Mouse (Mus musculus): ENCODE measurements around the gene 4930544D05Rik. TPM values are rescaled to one million over a fixed set of nuclear protein-coding genes. Genes with fewer than 3 reads are reported as not detected.

4930544D05Rik gene
- total RNA-seq, 2 experiments from 2014 or later = 0.61 TPM

DNA sequence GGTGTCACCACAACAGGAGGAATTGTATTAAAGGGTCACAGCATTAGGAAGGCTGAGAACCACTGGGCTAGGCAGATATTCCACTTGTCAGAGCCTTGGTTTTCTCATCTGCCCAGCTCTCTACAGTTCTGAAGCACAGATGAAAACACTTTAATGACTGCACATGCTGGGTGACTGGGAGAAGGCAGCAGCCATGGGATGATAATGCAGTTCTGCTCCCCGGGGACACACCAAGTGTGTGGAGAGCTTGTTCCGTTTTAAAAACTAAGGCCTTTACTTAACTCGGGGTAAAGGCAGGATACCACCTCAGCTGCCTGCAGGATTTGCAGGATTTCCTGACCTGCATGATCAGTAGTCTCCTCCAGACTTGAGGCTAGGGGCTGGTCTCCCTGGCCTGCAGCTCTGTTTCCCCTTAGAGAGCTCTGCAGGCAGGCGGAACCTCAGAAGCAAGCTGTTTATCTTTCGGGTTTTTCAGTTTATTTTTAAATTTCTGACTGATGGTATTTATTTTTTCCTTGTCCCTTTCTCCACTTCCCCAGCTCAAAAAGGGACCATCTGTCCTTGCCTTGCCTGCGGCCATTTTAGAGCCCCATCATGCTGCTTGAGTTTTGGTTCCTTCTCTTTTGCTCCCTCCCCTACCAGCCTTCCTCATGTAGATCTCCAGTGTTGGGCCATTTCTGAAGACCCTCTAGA is 32.5 kb upstream of the 4930544D05Rik start:
- no peak for TF ChIP-seq CTCF (IDR thresholded peaks at IDR 0.05)
- intact Hi-C loops (cut with DNase I) = no loop called here
- no peak overlapping the region for H3K4me3 ChIP-seq
- peak overlapping the region; percentile 73 for H3K27ac ChIP-seq
- no peak for DNase-seq (ENCODE audit: extremely low spot score in 1 of 2, low spot score in 2 of 2)

DNA sequence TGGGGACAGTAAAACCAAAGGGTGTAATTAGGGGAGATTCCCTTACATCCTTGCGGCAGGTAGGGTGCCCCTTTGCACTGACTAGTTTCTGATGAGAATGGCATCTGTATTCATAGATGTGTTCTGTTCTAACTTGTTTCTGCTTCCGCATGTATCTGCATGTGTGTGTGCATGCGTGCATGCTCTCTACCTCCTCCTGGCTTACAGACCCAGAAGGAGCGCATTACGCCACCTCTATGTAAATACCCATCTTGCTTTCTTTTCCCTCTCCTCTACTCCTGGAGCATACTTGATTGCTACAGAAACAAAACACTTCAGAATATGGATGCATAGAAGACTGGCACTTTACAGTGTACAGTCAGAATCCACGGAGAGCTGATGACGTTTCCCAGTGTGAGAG is 31.9 kb upstream of the 4930544D05Rik start:
- intact Hi-C loops (cut with DNase I) = loop anchor here (2.0 kb wide), 1 partner anchor 19 kb away; no protein-coding TSS in a partner anchor
- Histone ChIP-seq H3K4me3 (no peak overlapping the region), H3K27ac (peak overlapping the region; percentile 73)
- DNase-seq (ENCODE audit: extremely low spot score in 1 of 2, low spot score in 2 of 2) = no peak
- TF ChIP-seq CTCF (IDR thresholded peaks at IDR 0.05) = no peak; the same call in 1 of the 2 replicates

DNA sequence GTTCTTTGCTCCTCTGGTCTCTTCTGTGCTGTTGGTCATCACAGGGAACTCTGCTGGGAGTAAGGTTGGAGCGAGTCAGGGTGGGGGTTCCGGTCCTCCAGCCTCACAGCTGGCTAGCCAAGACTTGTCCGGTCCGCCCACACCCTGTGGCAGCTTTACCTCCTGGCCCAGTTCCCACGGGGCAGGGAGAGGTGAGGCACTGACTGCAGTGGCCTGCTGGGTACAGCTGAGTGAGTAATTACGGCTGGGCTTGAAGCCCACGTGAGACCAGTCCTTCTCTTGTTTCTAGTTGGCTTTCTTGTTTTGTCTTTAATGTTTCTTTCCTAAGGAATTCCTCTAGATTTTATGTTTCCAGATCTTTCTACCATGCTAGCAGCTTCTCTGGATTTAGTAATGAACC is 30.2 kb upstream of the 4930544D05Rik start:
- Histone ChIP-seq H3K4me3 (no peak overlapping the region), H3K27ac (peak overlapping the region; percentile 73)
- DNase-seq (ENCODE audit: extremely low spot score in 1 of 2, low spot score in 2 of 2) = no peak
- TF ChIP-seq CTCF (IDR thresholded peaks at IDR 0.05) = no peak
- intact Hi-C loops (cut with DNase I) = loop anchor here (2.0 kb wide), 1 partner anchor 21 kb away; no protein-coding TSS in a partner anchor

DNA sequence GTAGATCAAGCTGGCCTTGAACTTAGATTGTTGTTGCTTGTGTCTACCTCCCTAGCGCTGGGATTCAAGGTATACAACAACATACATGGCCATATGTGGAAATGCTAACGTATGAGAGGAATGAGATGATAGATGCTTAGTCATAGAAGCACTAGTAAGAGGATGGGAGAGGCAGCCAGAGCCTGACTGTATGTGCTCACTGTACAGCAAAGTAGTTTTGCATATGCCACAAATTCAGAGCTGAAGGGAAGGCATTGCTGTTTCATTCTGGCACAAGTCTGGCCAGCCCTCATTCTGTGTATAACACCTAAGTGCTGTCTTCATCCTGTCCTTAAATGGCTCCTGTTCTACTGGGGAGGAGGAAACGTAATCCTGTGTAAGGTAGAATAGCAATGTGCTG is 29.4 kb upstream of the 4930544D05Rik start:
- H3K27ac ChIP-seq = peak overlapping the region; percentile 73
- TF ChIP-seq CTCF (IDR thresholded peaks at IDR 0.05) = no peak
- intact Hi-C loops (cut with DNase I) = no loop called here
- H3K4me3 ChIP-seq = no peak overlapping the region
- DNase-seq (ENCODE audit: extremely low spot score in 1 of 2, low spot score in 2 of 2) = no peak

DNA sequence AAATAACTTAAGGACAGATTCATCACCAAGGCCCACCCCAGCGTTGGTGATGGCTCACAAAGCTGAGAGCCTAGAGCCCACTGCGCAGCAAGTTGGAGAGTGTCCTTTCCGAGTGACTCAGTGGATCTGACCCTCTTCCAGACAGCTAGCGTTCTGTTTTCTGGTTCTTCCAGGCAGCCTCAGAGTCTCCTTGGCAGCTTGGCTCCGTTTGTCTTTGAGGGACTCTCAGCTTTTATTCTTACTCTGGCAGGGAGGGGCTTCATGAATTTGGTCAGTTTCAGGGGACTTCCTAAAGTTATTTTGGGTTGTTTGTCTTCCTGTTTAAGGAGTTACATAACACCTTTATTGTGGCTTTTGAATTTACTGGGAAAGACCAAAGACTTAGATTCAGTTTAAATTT is 28.7 kb upstream of the 4930544D05Rik start:
- DNase-seq (ENCODE audit: extremely low spot score in 1 of 2, low spot score in 2 of 2) = no peak
- peak overlapping the region; percentile 73 for H3K27ac ChIP-seq
- TF ChIP-seq CTCF (IDR thresholded peaks at IDR 0.05) = no peak
- intact Hi-C loops (cut with DNase I) = no loop called here
- no peak overlapping the region for H3K4me3 ChIP-seq

DNA sequence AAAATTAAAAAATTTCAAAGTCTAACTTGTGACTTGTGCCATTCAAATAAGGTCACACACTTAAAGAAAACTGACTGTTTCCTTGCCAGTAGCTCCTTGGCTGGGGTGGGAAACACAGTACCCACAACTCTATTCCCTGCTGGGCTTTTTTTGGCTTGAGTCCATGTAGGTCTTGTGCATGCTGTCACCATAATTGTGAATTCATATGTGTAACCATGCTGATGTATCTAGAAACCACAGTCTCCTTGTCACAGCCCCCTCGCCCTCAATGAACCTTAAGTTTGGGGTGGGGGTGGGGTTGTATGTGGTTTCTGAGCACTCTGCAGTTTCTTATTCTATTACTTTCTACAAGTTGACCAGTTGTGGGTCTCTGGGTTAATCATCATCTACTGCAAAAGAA is 23.9 kb upstream of the 4930544D05Rik start:
- Histone ChIP-seq H3K27ac (no peak overlapping the region), H3K4me3 (no peak overlapping the region)
- intact Hi-C loops (cut with DNase I) = no loop called here
- no peak for TF ChIP-seq CTCF (IDR thresholded peaks at IDR 0.05)
- no peak for DNase-seq (ENCODE audit: extremely low spot score in 1 of 2, low spot score in 2 of 2)

DNA sequence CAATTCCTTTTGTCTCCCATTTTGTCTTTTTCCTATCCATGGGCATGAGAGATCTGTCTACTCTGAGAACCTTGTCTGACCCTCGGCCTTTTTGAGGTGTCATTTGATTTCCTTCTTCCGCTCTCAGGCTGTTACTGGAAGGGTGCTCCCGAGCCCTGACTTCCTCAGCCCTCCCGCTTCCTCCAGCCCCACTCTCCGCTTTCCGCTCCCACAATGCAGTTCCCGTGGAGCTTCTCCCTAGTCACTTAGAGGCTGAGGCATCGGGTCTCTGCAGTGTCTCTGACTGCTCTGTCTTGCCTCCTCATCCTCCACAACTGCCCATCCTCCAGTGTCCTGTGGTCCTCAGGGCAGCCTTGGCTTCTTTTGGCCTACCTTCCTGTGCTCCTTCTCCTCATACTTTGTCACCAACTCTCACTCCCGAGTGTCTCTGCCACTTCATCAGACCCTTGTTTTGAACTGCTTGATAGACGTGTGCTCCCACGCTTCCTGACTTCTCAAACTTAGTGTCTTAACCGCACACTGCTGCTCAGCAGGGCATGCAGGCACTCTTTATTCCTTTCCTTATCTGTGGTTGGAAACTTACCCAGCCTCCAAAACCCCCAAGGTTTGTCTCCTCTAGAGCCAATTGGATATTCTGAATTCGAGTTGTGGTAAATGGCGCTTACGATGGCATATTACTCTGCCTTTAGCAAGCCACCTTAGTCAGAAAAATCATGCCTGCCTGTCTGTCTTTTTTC is 21.2 kb upstream of the 4930544D05Rik start:
- intact Hi-C loops (cut with DNase I) = no loop called here
- no peak for TF ChIP-seq CTCF (IDR thresholded peaks at IDR 0.05)
- H3K27ac ChIP-seq = peak overlapping the region; percentile 37
- H3K4me3 ChIP-seq = no peak overlapping the region
- DNase-seq (ENCODE audit: extremely low spot score in 1 of 2, low spot score in 2 of 2) = no peak

DNA sequence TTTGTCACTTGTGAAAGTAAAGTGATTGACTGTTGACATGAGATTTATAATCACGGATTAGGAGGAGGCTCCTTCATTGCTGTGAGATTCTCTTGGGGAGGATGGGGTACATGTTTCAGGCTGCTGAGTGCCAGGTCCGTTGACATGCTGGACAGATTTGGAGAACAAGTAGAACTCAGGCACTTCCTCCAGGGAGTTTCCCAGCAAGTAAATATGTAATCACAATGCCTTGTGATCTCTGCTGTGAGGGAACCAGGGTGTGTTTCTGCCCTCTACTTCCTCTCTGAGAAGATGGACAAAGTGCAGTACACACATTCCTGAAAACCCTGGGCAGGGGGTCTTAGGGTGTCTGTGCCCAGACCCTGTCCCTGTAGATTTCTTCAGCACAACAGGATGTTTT is 20.0 kb upstream of the 4930544D05Rik start:
- DNase-seq (ENCODE audit: extremely low spot score in 1 of 2, low spot score in 2 of 2) = no peak
- intact Hi-C loops (cut with DNase I) = no loop called here
- no peak for TF ChIP-seq CTCF (IDR thresholded peaks at IDR 0.05)
- Histone ChIP-seq H3K4me3 (no peak overlapping the region), H3K27ac (peak overlapping the region; percentile 77)

DNA sequence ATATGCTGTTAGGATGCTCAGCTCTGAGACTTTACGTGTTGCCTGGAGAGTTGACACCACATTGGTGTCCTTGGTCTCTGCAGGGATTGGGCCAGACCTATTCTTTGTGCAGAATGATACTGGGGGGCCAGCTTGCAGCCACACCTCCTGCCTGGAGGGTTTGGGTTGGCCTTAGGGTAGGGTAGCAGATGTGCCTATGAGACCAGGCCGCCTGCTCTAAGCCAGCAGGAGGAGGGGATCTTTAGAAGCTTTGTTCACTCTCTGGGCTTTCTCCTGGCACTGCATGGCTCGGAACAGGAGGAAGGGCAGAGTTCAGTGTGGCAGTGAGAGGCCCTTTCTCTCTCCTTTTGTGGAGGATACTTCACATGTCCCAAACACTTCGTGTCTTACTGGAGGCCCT is 19.6 kb upstream of the 4930544D05Rik start:
- no peak for TF ChIP-seq CTCF (IDR thresholded peaks at IDR 0.05)
- DNase-seq (ENCODE audit: extremely low spot score in 1 of 2, low spot score in 2 of 2) = no peak
- intact Hi-C loops (cut with DNase I) = no loop called here
- Histone ChIP-seq H3K27ac (peak overlapping the region; percentile 77), H3K4me3 (no peak overlapping the region)

DNA sequence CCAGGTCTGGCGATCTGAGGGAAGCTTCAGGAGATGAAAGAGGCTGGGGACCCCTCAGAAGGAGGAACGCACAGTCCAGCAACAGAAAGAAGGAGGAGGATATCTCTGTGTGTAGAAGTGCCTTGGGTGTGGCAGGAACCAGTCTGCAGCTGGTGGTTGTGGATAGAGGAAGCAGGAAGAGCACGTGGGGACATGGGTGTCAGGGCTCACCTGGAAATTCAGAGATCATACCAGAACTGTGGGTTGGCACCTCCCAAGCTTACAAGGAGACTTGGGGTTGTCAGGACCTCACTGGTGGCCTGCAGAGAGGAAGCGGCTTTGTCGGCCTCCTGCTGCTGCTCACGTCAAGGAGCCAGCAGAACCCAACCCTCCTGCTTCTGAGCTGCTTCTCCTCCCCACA is 18.3 kb upstream of the 4930544D05Rik start:
- Histone ChIP-seq H3K27ac (peak overlapping the region; percentile 77; the same call in 1 of the 2 replicates), H3K4me3 (no peak overlapping the region)
- TF ChIP-seq CTCF (IDR thresholded peaks at IDR 0.05) = no peak
- intact Hi-C loops (cut with DNase I) = no loop called here
- DNase-seq (ENCODE audit: extremely low spot score in 1 of 2, low spot score in 2 of 2) = no peak

DNA sequence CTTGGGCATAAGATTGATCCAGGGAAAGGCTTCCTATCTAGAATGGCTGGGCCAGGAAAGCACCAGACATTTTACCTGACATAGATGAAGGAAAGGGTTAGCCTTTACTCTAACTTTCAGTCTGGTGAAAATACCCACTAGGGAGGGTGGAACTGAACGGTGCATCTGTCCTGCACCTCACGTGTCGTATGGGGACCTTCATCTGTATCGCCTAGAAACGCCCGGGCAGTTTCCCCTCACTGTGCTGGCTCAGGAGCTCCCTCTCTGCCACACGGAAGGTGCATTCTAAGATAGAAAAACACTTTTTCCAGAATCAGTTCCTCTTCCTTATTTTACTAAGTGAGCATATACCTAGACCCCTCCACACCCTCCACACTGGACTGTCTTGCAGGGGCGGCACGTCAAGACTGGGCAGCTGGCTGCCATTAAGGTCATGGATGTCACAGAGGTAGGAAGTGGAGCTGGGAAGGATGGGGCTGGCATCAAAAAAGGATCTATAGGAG is 17.1 kb upstream of the 4930544D05Rik start:
- Histone ChIP-seq H3K27ac (0 out of 2 replicates have a peak overlapping the region, but pooled peaks have one; percentile 2), H3K4me3 (no peak overlapping the region)
- no peak for TF ChIP-seq CTCF (IDR thresholded peaks at IDR 0.05)
- DNase-seq (ENCODE audit: extremely low spot score in 1 of 2, low spot score in 2 of 2) = no peak
- intact Hi-C loops (cut with DNase I) = no loop called here

DNA sequence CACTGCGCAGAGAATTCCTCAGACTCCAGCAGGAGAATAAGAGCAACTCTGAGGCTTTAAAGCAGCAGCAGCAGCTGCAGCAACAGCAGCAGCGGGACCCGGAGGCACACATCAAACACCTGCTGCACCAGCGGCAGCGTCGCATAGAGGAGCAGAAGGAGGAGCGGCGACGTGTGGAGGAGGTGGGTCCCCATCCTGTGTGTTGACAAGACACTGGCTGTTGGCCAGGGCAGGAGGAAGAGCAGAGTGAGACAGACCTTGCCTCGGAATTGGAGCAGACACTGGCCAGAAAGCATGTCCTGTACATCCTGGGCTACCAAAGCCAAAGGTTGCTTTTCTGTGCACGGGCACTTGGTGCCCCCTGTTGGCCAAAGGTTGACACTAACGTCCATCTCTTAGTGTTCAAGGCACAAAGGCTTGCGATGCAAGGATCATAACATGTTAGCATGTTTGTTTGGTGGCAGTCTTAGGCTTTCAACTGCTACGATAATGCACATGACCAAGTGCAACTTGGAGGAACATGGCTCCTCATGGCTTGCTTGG is 10.6 kb upstream of the 4930544D05Rik start:
- Histone ChIP-seq H3K4me3 (no peak overlapping the region), H3K27ac (no peak overlapping the region)
- DNase-seq (ENCODE audit: extremely low spot score in 1 of 2, low spot score in 2 of 2) = peak; percentile 61 to 69
- intact Hi-C loops (cut with DNase I) = loop anchor here (2.0 kb wide), 2 partner anchors 64 to 88 kb away; partner anchors contain the start of gene Pld2
- peak; percentile 84 for TF ChIP-seq CTCF (IDR thresholded peaks at IDR 0.05)
